Mouse (Mus musculus) megakaryocyte, embryonic 14.5 days (primary cell): ENCODE data around the gene Pgc. TPM values are rescaled to one million over a fixed set of nuclear protein-coding genes. Genes with fewer than 3 reads are reported as not detected.
A peak's percentile ranks its signal among the peaks of the same experiment; 100 is the strongest.

Experiments
- H3K27me3 ChIP-seq: replicated peaks from 2 replicates; pipeline ENCODE3; 2012; ENCODE audit warnings: inconsistent platforms
- H3K36me3 ChIP-seq: replicated peaks from 2 replicates; pipeline ENCODE3; 2012; ENCODE audit warnings: low read length, inconsistent platforms, mixed read lengths
- H3K4me1 ChIP-seq: 2 replicates; pipeline ENCODE4 v1.6.1; 2012; ENCODE audit warnings: inconsistent platforms
- H3K4me3 ChIP-seq: replicated peaks from 2 replicates; pipeline ENCODE3; 2012; ENCODE audit warnings: moderate library complexity, mild to moderate bottlenecking, inconsistent platforms
- H3K9me3 ChIP-seq: 2 replicates; pipeline ENCODE4 v1.6.1; 2012; ENCODE audit warnings: inconsistent platforms
- FLI1 ChIP-seq: IDR thresholded peaks from 2 replicates; pipeline ENCODE4 v1.6.1; 2012; ENCODE audit warnings: low read length, inconsistent platforms, mixed read lengths
- GATA1 ChIP-seq: IDR thresholded peaks from 3 replicates; pipeline ENCODE4 v1.6.1; 2012; ENCODE audit warnings: mixed read lengths, low read length, inconsistent platforms, borderline replicate concordance
- polyA plus RNA-seq: library from polyadenylated mRNA; stranded (reverse); fragments of >175 nt; gene quantifications from 2 replicates; pipeline ENCODE4 v1.2.3, GENCODE M21; 2012; ENCODE audit warnings: low replicate concordance; ENCODE audit not compliant: insufficient read depth

Pgc gene
- polyA plus RNA-seq, 1 experiment = not detected

DNA sequence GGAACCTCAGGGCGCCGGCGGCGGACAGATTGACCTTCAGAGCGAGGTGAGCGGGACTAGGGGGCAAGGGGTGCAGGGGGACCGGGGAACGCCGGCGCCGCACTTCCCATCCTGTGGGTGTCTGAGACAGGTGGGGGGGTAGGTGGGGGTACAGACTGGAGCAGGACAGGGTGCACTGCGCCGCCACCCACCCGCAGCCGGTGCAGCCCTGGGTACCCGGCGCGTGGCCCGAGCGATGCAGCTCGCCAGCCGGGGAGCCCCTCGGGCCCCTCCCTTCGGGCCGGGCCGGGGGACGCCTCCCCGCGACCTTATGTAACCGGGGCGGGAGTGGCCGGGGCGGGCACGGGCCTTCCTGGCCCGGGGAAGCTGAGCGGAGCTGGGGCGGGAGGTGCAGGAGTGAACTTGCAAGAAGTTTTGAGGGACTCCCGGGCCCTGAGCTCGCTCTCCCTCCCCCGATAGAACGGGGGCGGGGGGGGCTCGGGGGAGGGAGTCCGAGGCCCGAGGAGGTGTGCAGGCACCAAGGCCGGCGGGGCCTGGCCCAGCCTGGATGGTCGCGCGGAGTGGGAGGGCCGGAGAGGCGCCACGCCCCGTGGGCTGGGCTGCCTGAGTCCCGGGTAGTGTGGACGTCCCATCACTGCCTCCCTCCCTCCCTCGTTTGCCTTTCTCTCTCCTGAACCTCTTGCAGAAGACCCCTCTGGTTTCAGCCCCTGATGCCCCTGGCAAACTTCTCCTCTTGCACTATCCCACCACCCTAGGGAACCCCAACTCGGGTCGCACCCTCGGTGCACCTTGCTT lies 10.8 kb downstream of the Pgc start:
- H3K9me3 ChIP-seq = no peaks in the 10 kb centered on the region
- peaks cover 65% of the 10 kb centered on the region for H3K27me3 ChIP-seq
- H3K36me3 ChIP-seq = no peaks in the 10 kb centered on the region
- no peak for TF ChIP-seq GATA1
- no peak for TF ChIP-seq FLI1
- peaks cover 28% of the 10 kb centered on the region for H3K4me1 ChIP-seq
- peak overlapping the region; percentile 96 for H3K4me3 ChIP-seq

DNA sequence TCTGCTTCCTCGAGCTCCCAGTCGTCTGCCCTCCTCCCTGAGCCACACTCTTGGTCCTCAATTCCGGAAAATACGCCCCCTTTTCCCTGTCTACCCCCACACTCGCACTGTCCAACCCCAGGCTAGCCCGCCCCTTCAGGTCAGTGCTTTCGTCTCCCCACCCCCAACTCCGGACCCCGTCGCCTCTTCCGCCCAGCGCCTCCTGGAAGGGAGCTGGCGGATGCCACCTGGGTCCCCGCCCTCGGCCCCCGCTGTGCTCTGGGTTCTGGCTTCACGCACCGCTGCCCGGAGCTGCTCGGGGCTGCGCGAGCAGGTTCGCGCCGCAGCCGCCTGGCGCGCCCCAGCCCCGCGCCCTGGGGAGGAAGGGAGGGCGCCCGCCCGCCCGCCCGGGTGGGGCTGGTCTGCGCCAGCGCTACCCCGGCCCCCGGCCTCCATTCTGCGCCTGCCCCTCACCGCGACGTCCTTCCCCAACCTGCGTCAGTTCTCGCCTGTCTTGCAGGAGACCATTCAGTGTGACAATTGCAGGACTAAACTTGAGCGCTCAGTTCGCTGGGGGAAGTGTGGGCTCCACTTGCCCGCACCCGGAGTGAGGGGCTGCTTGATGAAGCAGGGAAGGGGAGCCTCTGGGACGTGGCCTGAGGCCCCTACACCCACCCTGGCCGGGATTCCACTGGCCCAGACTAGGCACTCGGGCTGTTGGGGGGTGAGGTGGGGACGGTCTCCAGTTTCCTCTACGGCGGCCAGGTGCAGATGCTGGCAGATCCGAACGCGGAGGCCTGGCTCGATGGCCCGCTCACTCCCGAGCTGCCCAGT lies 11.6 kb downstream of the Pgc start:
- TF ChIP-seq FLI1 (no peak), GATA1 (no peak)
- Histone ChIP-seq H3K4me1 (peaks cover 35% of the 10 kb centered on the region), H3K27me3 (peaks cover 60% of the 10 kb centered on the region)

GRCm38 (mm10) chr17:47738879-47739798 lies 12.5 kb downstream of the Pgc start:
- Histone ChIP-seq H3K27me3 (peaks cover 59% of the 10 kb centered on the region), H3K36me3 (no peaks in the 10 kb centered on the region), H3K4me3 (peak overlapping the region; percentile 96), H3K9me3 (peaks cover under 1% of the 10 kb centered on the region; the same call in 1 of the 2 replicates), H3K4me1 (peaks cover 36% of the 10 kb centered on the region)
- TF ChIP-seq GATA1 = no peak
- TF ChIP-seq FLI1 = no peak

More for the DNA sequence above, 11.6 kb downstream of the Pgc start:
- no peaks in the 10 kb centered on the region for H3K9me3 ChIP-seq
- H3K4me3 ChIP-seq = peak overlapping the region; percentile 96
- no peaks in the 10 kb centered on the region for H3K36me3 ChIP-seq

GRCm38 (mm10) chr17:47740186-47740585 lies 13.5 kb downstream of the Pgc start:
- peaks cover 55% of the 10 kb centered on the region for H3K27me3 ChIP-seq
- no peaks in the 10 kb centered on the region for H3K36me3 ChIP-seq
- peaks cover 10% of the 10 kb centered on the region; the same call in 1 of the 2 replicates for H3K9me3 ChIP-seq
- H3K4me3 ChIP-seq = no peak overlapping the region
- TF ChIP-seq GATA1 = no peak
- no peak for TF ChIP-seq FLI1
- H3K4me1 ChIP-seq = peaks cover 36% of the 10 kb centered on the region

DNA sequence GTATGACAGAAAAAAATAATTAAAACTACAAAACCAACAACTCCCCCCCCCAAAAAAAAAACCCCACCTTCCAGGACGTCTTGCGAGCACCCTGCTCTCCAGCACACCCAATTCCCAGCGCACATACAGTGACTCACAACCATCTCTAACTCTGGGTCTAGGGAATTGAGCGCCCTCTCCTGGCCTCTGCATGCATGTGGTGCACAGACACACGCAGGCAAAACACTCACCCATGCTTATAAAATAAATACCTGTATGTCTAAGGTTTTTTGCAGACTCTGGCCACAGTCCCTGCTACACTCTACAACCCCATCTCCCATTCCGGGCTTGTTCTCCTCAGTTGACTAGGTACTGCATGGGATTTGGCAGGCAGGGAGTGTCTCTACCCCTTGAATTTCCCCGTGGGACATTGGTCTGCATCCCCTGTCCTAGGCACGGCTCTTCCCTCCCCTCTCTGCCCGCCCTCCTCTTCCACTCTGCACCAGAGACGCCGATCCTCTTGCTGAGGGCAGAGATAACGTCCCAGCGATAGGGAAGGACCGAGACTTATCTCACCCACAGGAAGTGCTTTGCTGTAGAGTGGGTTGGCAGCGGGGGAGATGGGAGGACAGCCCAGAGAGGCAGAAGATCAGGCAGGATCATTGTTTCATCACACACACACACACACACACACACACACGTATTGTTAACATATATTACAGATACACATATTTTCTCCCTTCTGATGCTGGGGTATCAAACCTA lies 16.5 kb downstream of the Pgc start:
- Histone ChIP-seq H3K4me3 (peak overlapping the region; percentile 48), H3K27me3 (peaks cover 39% of the 10 kb centered on the region), H3K9me3 (peaks cover 10% of the 10 kb centered on the region; the same call in 1 of the 2 replicates), H3K4me1 (peaks cover 29% of the 10 kb centered on the region), H3K36me3 (no peaks in the 10 kb centered on the region)
- TF ChIP-seq GATA1 = no peak
- no peak for TF ChIP-seq FLI1

GRCm38 (mm10) chr17:47744086-47744485 lies 17.4 kb downstream of the Pgc start:
- TF ChIP-seq FLI1 = no peak
- no peak for TF ChIP-seq GATA1
- Histone ChIP-seq H3K27me3 (peaks cover 39% of the 10 kb centered on the region), H3K4me1 (peaks cover 20% of the 10 kb centered on the region), H3K4me3 (no peak overlapping the region), H3K9me3 (peaks cover 10% of the 10 kb centered on the region; the same call in 1 of the 2 replicates), H3K36me3 (no peaks in the 10 kb centered on the region)

DNA sequence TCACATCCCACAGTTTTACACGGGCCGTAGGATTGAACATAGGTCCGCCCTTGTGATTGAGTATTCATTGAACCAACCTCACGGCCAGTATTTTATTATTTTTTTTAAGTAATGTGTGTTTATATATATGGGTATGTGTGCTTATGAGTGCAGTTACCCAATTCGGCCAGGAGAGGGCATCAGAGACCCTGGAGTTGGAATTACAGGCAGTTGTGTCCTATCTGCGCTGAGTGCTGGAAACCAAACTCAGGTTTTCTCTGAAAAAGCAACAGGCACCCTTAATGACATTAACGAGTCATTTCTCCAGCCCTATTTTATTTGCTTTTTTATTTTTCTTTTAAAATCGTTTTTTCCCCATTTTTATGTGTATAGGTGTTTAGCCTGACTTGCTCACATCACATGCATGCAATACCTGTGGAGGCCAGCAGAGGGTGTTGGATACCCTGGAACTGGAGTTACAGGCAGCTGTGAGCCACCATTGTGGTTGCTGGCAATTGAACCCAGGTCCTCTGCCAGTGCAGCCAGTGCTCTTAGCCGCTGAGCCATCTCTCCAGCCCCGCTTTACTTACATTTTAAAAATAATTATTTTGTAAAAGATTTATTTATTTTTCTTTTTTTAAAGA lies 18.2 kb downstream of the Pgc start:
- Histone ChIP-seq H3K36me3 (no peaks in the 10 kb centered on the region), H3K4me1 (peaks cover 13% of the 10 kb centered on the region), H3K27me3 (peaks cover 35% of the 10 kb centered on the region), H3K9me3 (peaks cover 10% of the 10 kb centered on the region; the same call in 1 of the 2 replicates), H3K4me3 (no peak overlapping the region)
- TF ChIP-seq GATA1 (no peak), FLI1 (no peak)

- Histone ChIP-seq H3K27me3 (peaks cover 15% of the 10 kb centered on the region), H3K4me1 (peaks cover 13% of the 10 kb centered on the region), H3K36me3 (peaks cover 7% of the 10 kb centered on the region), H3K9me3 (peaks cover 20% of the 10 kb centered on the region), H3K4me3 (no peak overlapping the region)
- no peak for TF ChIP-seq FLI1
- TF ChIP-seq GATA1 = no peak
Observed at GRCm38 (mm10) chr17:47748791-47749553, 22.3 kb downstream of the Pgc start.
